Mouse (Mus musculus) spleen, postnatal 36 days (tissue): ENCODE measurements around the gene Syne1.

Experiments used
- DNase-seq, 2 experiments: peaks; one replicate each; pipeline ENCODE4 v3.0.0; 2022; ENCODE audit warnings: low spot score in 2 of 2, mixed read lengths in 1 of 2

The Syne1 gene

DNA sequence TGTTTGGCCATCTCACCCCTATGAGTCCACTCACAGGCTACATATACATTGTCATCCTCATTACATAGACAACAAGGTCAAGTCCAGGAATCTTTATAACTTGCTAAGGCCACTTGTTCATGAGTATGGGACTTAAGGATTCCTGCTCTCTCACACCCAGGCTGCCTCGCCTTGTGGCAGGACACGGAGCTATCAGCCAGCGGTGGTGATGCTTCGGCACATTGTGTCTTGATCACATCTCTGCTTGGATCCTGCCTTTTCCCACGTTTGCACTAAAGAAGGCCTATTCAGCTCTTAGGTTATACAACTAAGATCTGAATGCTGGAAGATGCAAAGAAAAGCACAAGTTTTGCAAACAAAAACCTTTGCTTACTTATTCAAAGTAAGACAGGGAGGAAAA, 345.7 kb downstream of the Syne1 start:
- DNase-seq, result no peak

DNA sequence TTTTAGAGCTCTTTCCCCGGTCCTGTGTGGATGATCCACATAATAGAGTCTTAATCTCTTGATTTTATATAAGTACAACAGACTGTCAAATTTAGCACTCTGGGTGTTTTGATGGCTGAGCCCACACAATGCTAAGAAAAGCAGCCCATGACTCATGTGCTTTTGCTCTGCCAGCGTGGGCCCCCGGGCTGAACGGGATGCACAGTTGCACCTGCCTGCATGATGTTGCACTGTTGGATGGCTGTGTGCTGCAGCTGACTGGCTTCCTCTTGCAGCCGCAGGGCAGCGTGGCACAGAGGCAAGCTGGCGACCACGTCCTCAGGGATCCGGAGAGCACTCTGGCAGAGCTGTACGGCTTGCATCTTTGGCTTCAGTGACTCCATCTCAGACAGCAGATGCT, 347.4 kb downstream of the Syne1 start:
- DNase-seq, result no peak

- DNase-seq, result no peak
Measured at GRCm38 (mm10) chr10:5197356-5197755, 353.9 kb downstream of the Syne1 start.

DNA sequence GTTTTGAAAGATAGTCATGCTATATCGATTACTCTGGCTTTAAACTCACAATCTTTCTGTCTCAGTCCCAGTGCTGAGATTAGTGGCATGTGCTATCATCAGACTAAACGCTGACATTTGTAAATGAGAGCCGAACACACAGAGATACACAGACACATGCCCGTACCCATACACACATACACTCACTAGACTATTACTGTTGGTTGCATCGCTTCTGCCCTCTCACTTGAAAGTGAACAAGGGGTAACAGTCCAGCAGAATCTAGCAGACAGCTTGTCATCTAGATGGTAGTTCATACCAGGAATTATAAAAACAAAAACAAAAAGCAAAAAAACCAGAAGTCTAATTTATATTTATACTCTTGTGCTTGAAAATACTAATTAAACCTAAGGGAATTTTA, 355.0 kb downstream of the Syne1 start:
- no peak for DNase-seq

DNA sequence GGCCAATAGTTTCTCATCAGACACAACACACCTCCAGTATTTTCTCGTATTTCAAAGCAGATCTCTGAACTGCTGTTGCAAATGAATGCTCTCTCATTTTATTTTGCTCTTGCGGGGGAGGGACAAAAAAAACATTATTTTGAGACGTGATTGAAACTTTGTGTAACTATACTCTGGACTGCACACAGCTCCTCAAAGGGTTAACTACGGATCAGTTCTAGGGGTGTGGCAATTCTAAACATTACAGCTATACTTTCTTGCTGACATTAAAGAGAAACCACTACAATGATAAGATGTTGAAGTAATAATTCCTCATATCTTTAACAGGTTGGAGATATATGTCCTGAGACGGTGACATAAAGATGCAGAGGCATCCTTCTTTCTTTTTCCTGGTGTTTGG, 356.0 kb downstream of the Syne1 start:
- DNase-seq, result no peak

GRCm38 (mm10) chr10:5194671-5195234, 356.5 kb downstream of the Syne1 start:
- peak; percentile 76 to 79 for DNase-seq

GRCm38 (mm10) chr10:5194081-5194670, 357.1 kb downstream of the Syne1 start:
- no peak for DNase-seq

GRCm38 (mm10) chr10:5192861-5193490, 358.3 kb downstream of the Syne1 start:
- DNase-seq, result no peak

- no peak for DNase-seq
Measured at GRCm38 (mm10) chr10:5190756-5191155, 360.5 kb downstream of the Syne1 start.

- DNase-seq, result no peak
Measured at GRCm38 (mm10) chr10:5188890-5189289, 362.4 kb downstream of the Syne1 start.

DNA sequence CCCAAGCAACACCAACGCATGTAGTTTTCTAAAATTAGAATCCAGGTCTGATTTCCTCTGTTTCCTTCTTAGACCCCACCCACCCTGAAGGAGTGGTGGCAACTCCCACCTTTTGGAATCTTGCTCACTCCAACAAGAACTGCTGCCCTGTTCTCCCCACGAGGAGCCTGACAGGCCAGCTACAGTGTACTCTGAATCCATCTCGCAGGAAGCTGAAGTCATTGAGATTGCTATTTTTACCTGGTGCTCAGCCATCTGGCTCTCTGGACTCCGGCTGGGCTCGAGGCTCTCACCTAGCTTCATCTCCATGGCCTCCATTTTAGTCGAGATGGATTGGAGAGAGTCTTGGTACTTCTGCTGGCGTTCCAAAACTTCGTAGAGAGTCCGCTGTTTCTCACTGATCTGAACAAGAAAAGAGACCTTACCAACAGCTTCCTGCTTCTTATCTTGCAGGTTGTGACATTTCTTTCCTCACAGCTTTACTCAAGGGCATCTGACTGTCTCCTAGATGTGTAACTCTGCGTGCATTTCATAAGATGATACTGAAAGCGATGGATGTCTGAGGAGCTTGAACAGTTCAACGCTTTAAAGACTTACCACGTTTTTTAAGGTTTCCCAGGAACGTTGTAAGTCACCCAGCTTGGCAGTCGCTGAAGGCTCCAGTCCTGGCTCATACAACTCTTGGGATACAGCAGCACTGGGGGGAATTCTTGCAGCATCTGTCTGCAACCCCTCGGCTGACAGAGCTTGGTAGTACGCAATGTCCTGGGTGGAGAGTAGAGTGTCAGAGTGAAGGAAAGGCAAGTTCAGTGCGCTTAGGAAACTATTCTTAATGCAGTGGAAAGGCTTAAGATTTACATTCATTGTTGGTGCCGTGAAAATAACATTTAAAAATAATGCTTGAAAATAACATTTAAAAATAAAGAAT, 365.9 kb downstream of the Syne1 start:
- DNase-seq, result no peak

DNA sequence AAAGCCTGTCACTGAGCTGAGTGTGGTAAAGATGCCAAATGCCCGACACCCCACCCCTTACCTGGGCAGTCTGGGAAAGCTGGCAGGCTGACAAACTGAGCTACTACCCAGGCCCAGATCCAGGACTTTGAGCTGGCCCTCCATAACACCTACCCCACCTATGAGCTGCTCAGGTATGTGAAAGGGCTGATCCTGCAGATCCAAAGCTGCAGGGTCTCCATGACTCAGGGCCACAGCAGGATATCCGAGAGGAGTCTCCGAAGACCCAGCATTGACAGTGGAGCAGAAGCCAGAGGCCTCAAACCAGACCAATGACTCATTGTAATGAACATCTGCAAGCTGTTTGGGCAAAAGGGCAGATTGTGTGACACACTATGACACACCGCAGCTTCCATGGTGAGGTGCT, 369.5 kb downstream of the Syne1 start:
- no peak for DNase-seq

GRCm38 (mm10) chr10:5179891-5180290, 371.4 kb downstream of the Syne1 start:
- no peak for DNase-seq

DNA sequence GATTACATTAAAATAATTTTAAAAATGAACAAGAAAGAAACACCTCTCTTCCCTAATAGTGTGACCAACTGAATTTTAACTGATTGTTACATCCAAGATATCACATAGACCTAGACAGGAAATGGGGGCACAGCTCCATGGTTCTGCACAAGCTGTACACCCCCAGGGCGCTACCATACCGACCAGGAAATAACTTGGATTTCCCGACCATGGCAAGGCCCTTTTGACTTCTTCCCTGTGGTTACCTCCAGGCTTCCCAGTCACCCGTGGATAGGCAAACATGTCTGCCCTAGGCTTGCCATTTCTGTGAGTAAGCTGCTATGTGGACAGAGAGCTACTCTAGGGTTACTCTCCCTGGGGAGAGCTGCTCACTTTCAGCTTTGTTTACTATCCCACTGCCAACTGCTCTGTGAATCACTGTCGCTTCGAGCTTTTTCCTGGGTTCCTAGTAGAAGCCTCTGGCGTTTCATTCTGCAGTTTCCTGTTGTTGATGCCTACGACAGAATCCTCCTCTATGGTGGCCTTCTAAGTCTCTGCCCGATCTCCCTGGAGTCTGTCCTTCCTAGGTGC, 373.8 kb downstream of the Syne1 start:
- DNase-seq, result no peak

- DNase-seq, result no peak
Measured at GRCm38 (mm10) chr10:5176371-5176770, 374.9 kb downstream of the Syne1 start.

GRCm38 (mm10) chr10:5170425-5170824, 380.9 kb downstream of the Syne1 start:
- DNase-seq, result no peak

DNA sequence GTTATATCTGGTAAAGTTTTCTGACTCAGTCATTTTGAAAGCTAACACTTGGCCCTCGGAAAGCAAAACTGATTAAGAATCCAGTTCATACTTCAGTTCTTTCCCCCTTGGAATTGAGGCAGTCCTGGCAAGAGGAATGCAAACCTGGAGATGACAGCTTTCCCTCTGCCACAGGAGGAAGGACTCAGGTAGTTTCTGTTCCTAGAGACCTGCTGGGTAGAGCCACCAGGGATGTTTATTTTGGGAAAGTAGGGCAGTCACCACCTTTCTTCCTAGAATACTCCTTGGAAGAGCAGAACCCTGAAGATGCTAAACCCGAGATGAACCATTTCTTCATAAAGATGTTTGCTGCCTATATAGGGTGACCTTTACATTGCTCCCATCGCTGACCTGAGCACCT, 383.8 kb downstream of the Syne1 start:
- no peak for DNase-seq

DNA sequence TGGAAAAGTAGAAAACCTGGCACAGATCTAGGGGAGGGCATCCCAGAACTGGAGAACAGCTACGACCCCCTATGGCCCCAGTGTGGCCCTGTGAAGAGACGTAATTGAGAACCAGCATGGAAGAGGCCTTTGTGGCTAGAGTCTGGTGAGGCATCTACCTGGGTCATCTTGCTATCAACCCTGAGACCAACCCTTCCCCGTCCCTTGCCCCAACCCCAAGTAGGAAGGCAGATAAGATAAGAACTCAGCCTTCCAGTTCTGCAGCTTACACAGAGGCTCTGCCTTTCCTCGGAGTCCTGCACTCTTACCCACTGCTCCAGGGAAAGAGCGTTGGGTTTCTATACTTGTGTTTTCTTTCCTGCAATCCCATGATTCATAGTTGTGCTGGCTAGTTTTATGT, 385.8 kb downstream of the Syne1 start:
- DNase-seq, result no peak

- peak; percentile 73 to 80 for DNase-seq
Measured at GRCm38 (mm10) chr10:5163770-5164169, 387.5 kb downstream of the Syne1 start.

DNA sequence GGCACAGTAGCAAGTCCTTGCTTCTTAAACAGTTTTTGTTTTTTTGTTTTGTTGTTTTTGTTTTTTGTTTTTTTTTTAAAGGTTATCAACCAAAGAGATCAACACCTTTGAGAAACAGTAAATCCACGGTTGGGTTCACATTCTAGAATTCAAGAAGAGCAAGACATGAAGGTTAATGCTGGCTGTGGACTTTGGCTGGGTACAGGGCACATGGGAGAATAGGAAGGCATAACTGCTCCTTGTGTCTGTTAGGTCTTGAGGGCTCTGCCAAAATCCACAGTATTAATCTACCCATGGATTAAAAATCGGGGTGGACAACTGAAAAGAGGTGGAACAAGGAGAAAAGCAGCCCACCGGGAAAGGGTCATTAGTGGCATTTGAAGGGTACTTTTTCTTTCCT, 388.0 kb downstream of the Syne1 start:
- no peak for DNase-seq

DNA sequence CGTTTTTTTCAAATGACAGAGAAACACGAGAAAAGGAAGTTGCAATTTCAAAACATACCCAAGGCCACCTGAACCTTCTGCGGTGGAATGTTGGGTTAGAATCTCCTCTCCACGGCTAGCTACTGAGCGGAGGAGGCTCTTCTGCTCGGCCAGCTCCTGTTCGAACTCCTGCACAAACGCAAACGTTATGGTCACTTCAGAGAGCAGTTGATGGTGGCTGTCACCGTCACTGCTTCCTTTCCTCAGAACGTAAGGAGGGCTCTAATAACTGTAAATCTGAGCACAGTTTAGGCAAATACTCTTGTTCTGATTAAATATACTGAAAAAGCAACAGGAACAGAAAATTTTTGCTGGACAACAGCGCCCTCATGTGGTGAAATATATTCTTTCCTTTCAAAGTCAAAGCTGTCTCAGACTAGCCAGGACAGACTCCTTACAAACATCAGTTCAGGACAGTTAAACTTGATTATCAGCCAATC, 389.8 kb downstream of the Syne1 start:
- DNase-seq, result peak; percentile 46 to 61

DNA sequence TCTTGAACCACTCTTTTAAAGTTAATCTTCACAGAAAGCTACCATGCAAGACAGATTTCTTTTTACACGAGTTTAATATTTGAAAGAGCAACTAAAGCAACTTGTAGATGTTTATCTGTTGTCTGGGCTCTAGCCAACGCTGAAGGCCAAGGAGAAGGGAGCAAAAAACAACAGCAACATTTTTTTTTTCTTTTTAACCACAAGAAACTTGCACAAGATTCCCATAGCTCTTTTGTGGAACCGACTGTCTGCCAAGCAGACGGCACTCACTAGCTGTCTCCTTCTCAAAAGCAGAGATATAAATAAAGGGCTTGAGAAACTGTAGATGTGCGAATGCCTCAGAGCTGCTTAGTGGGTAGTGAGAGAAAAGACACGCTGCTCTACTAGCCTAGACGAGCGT, 391.6 kb downstream of the Syne1 start:
- DNase-seq, result no peak
